Mouse (Mus musculus) embryonic fibroblast, embryonic 13.5 days (primary cell): Measurements from ENCODE around the gene Dcbld1.

ENCODE experiments used
- CTCF ChIP-seq: IDR thresholded peaks from 2 replicates; pipeline ENCODE4 v1.5.1; 2011; ENCODE audit warnings: mild to moderate bottlenecking, control low read depth, low read length, moderate library complexity, borderline replicate concordance; ENCODE audit not compliant: insufficient read depth
- POLR2A ChIP-seq: IDR thresholded peaks from 2 replicates; pipeline ENCODE4 v1.6.1; 2011; ENCODE audit warnings: low read depth, mild to moderate bottlenecking, control low read depth, low read length, moderate library complexity

DNA sequence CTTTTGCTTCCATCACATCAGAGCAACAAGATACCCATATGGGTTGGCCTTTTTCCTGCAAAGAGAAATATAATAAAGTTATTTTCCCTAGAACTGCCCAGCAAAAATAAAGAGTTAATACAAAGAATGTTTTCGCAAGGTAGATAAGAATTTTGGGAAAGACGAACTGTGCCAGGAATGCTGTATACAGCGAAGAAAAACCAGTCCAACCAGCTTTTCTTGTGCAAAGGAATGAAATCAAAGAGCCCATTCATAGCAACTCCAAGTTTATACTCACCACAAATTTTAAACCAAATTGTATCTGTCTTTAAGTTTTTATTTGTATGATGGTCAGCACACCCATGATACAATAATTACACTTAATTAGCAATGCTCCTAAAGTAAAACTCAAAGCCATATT, 13.8 kb upstream of the Dcbld1 start:
- no peak for TF ChIP-seq POLR2A
- TF ChIP-seq CTCF, result no peak
